Mouse (Mus musculus): ENCODE data around the gene Lrrc4c.

DNA sequence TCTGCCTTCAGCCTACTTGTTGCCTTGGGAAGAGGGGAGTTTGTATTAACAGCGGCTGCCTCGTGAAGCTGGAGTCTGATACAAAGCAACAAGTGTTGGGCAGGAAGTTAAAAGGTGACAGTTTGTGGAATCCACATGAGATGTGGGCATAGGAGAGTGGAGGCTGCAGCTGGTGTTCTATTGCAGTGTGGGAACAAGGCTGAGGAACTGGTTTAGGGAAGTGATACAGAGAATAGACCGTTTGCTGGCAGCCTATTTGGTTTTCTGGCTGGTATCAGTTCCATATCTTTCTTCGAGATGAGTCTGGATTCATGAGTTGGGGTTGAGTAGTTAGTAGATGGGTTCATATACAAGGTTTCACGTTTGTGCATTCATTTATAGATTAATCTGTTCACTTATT, 1186.9 kb downstream of the Lrrc4c start:
- TF ChIP-seq CTCF (IDR thresholded peaks at IDR 0.05; ENCODE audit: low read depth) (no peak), EP300 (IDR thresholded peaks at IDR 0.05; ENCODE audit: low read depth) (no peak)
